22 mouse cellular contexts compared by ENCODE assay signal in genomic region chr17:31348129-31348528, GRCm38 (mm10). TPM values are rescaled to one million over a fixed set of nuclear protein-coding genes. Genes with fewer than 3 reads are reported as not detected.
DNase-seq lines count a peak whose midpoint lies in the region; ATAC-seq lines count a peak whose summit lies in the region.
"Had no signal": no experiment of that assay in that cellular context is flagged by ENCODE, and none has a peak within 500 bp of the region (broad histone marks: within the 10 kb centered on the region; RNA-seq: fewer than 3 reads in every experiment).

No protein-coding gene starts in this region.

- H3K36me3 ChIP-seq in midbrain, embryonic 14.5 days (ENCODE audit: control insufficient read depth, insufficient read depth, low read length): peaks cover 7% of the 10 kb centered on the region; the same call in 1 of the 2 replicates
- H3K36me3 ChIP-seq: limb, embryonic 13.5 days; liver, embryonic 13.5 days had no signal

- H3K27me3 ChIP-seq in midbrain, embryonic 14.5 days (ENCODE audit: control insufficient read depth, insufficient read depth, low read length): no peaks in the 10 kb centered on the region
- H3K27me3 ChIP-seq: intestine, embryonic 15.5 days; limb, embryonic 13.5 days; liver, embryonic 13.5 days; neural tube, embryonic 13.5 days had no signal

- H3K27ac ChIP-seq in midbrain, embryonic 14.5 days (replicated peaks; ENCODE audit: low read depth, low read length): no peak overlapping the region
- H3K27ac ChIP-seq: hindbrain, postnatal 0 days; intestine, embryonic 15.5 days; limb, embryonic 13.5 days; liver, embryonic 13.5 days; neural tube, embryonic 13.5 days had no signal

- H3K4me1 ChIP-seq in midbrain, embryonic 14.5 days (ENCODE audit: control insufficient read depth, insufficient read depth, low read length): peaks cover 5% of the 10 kb centered on the region; the same call in 1 of the 2 replicates
- H3K4me1 ChIP-seq: intestine, embryonic 15.5 days; limb, embryonic 13.5 days; liver, embryonic 13.5 days; neural tube, embryonic 13.5 days had no signal

- no peaks in the 10 kb centered on the region for H3K9me3 ChIP-seq in midbrain, embryonic 14.5 days (ENCODE audit: control insufficient read depth, low read length)
- H3K9me3 ChIP-seq: intestine, embryonic 15.5 days; limb, embryonic 13.5 days; liver, embryonic 13.5 days; neural tube, embryonic 13.5 days had no signal

- H3K4me3 ChIP-seq in midbrain, embryonic 14.5 days (replicated peaks; ENCODE audit: low read depth, low read length): no peak overlapping the region
- H3K4me3 ChIP-seq: intestine, embryonic 15.5 days; limb, embryonic 13.5 days; liver, embryonic 13.5 days; neural tube, embryonic 13.5 days had no signal

- no peak for ATAC-seq in cerebellum, adult (ENCODE audit: insufficient number of reproducible peaks, low FRiP score, low TSS enrichment)
- ATAC-seq in midbrain, embryonic 14.5 days (ENCODE audit: low FRiP score, low TSS enrichment): no peak
- ATAC-seq: CD4-positive, CD25-positive, alpha-beta regulatory T cell, adult 4 months; hindbrain, postnatal 0 days; intestine, embryonic 15.5 days had no signal

- no peak overlapping the region for H3K9ac ChIP-seq in midbrain, embryonic 14.5 days (replicated peaks; ENCODE audit: low read length)
- H3K9ac ChIP-seq: intestine, embryonic 15.5 days; limb, embryonic 13.5 days; liver, embryonic 13.5 days; neural tube, embryonic 13.5 days had no signal

- 74% methylated on average over 5 of the region's 5 CpGs for WGBS in midbrain, embryonic 14.5 days

- no peak overlapping the region for H3K4me2 ChIP-seq in midbrain, embryonic 14.5 days (ENCODE audit: low read length)
- H3K4me2 ChIP-seq: intestine, embryonic 15.5 days; limb, embryonic 13.5 days; liver, embryonic 13.5 days; midbrain, embryonic 11.5 days; neural tube, embryonic 13.5 days had no signal

- DNase-seq in cerebellum, adult 8-10 months: peak; percentile 36
- peak; percentile 24 to 31 for DNase-seq in lung, adult 18-20 months
- DNase-seq in lung, postnatal 25 days (ENCODE audit: low spot score): no peak
- DNase-seq in cerebellum, adult 9-11 months: peak; percentile 61
- DNase-seq in fat pad, adult 2 months (ENCODE audit: extremely low read depth, low read depth, low spot score): peak; percentile 11
- no peak for DNase-seq in midbrain, embryonic 14.5 days
- DNase-seq: adrenal gland, postnatal 14 days; gastrocnemius, postnatal 10 days; heart, postnatal 14 days; kidney, adult 2 months; kidney, postnatal 4 days; liver, embryonic 13.5 days; lung, adult 2 months; lung, postnatal 10 days; thymus, postnatal 4 days had no signal

RNA-seq across cellular contexts. Expression of gene Pde9a, which starts 37.9 kb away (rescaled TPM):
- polyA plus RNA-seq in midbrain, embryonic 14.5 days (2014; fragmentation: Nextera tagmentation; extraction: Ambion mirVana): 34.6 and 36.5 TPM in 2 replicates
- polyA plus RNA-seq: CD4-positive, CD25-positive, alpha-beta regulatory T cell, adult 4 months had no signal

Comparison
In these comparisons a context has a peak if more than half of its experiments do, and no peak if none do; other contexts are left out.
1. DNase-seq: peak in cerebellum, adult 8-10 months (single experiment), lung, adult 18-20 months (2 of 2), cerebellum, adult 9-11 months (single experiment) and fat pad, adult 2 months (single experiment); none in lung, postnatal 25 days (single experiment) and midbrain, embryonic 14.5 days (single experiment).